Mouse (Mus musculus) E14TG2a.4 (cell line): ENCODE results near the gene Vmn1r180.

Experiments used
- CTCF ChIP-seq: conservative IDR thresholded peaks from 2 replicates; pipeline ENCODE4 v1.5.1; 2014; ENCODE audit warnings: low read length
- NANOG ChIP-seq: IDR thresholded peaks from 2 replicates; pipeline ENCODE4 v1.6.1; 2014; ENCODE audit warnings: borderline replicate concordance, low read length, mixed read lengths
- POU5F1 ChIP-seq: IDR thresholded peaks from 2 replicates; pipeline ENCODE4 v1.6.1; 2014; ENCODE audit warnings: low read length, borderline replicate concordance

GRCm38 (mm10) chr7:23950332-23950731 is at the start of gene Vmn1r180:
- no peak for TF ChIP-seq CTCF
- no peak for TF ChIP-seq NANOG
- no peak for TF ChIP-seq POU5F1
